23 mouse cellular contexts compared by ENCODE assay signal in genomic region chr10:21128086-21128611, GRCm38 (mm10). TPM values are rescaled to one million over a fixed set of nuclear protein-coding genes. Genes with fewer than 3 reads are reported as not detected.
A peak's percentile ranks its signal among the peaks of the same experiment; 100 is the strongest.
DNase-seq lines count a peak whose midpoint lies in the region; ATAC-seq lines count a peak whose summit lies in the region.
"Had no signal": no experiment of that assay in that cellular context is flagged by ENCODE, and none has a peak within 500 bp of the region (broad histone marks: within the 10 kb centered on the region; RNA-seq: fewer than 3 reads in every experiment).

No protein-coding gene starts in this region.

- no peak overlapping the region for H3K4me3 ChIP-seq in heart, embryonic 15.5 days
- no peak overlapping the region for H3K4me3 ChIP-seq in kidney, embryonic 15.5 days (replicated peaks)
- no peak overlapping the region for H3K4me3 ChIP-seq in neural tube, embryonic 15.5 days (replicated peaks)
- no peak overlapping the region for H3K4me3 ChIP-seq in forebrain, embryonic 13.5 days
- H3K4me3 ChIP-seq: embryonic facial prominence, embryonic 12.5 days; erythroblast, embryonic 14.5 days had no signal

- H3K9ac ChIP-seq in heart, embryonic 15.5 days: no peak overlapping the region
- H3K9ac ChIP-seq in kidney, embryonic 15.5 days: no peak overlapping the region
- H3K9ac ChIP-seq in neural tube, embryonic 15.5 days (replicated peaks): no peak overlapping the region
- no peak overlapping the region for H3K9ac ChIP-seq in forebrain, embryonic 13.5 days
- H3K9ac ChIP-seq: embryonic facial prominence, embryonic 12.5 days had no signal

- H3K9me3 ChIP-seq in heart, embryonic 15.5 days (replicated peaks): no peaks in the 10 kb centered on the region
- no peaks in the 10 kb centered on the region for H3K9me3 ChIP-seq in kidney, embryonic 15.5 days (replicated peaks)
- no peaks in the 10 kb centered on the region for H3K9me3 ChIP-seq in neural tube, embryonic 15.5 days (replicated peaks)
- no peaks in the 10 kb centered on the region for H3K9me3 ChIP-seq in forebrain, embryonic 13.5 days (replicated peaks)
- H3K9me3 ChIP-seq: embryonic facial prominence, embryonic 12.5 days; G1E had no signal

- 0 out of 2 replicates have a peak overlapping the region, but pooled peaks have one; percentile 11 for H3K4me2 ChIP-seq in heart, embryonic 15.5 days
- H3K4me2 ChIP-seq in kidney, embryonic 15.5 days: no peak overlapping the region
- H3K4me2 ChIP-seq in neural tube, embryonic 15.5 days: no peak overlapping the region
- no peak overlapping the region for H3K4me2 ChIP-seq in forebrain, embryonic 13.5 days
- H3K4me2 ChIP-seq: embryonic facial prominence, embryonic 12.5 days had no signal

- H3K36me3 ChIP-seq in heart, embryonic 15.5 days: no peaks in the 10 kb centered on the region
- H3K36me3 ChIP-seq in kidney, embryonic 15.5 days: no peaks in the 10 kb centered on the region
- H3K36me3 ChIP-seq in neural tube, embryonic 15.5 days: no peaks in the 10 kb centered on the region
- H3K36me3 ChIP-seq in forebrain, embryonic 13.5 days (ENCODE audit: poor library complexity, severe bottlenecking): peaks cover 27% of the 10 kb centered on the region
- H3K36me3 ChIP-seq: embryonic facial prominence, embryonic 12.5 days had no signal

- no peak; the same call in 1 of the 2 replicates for ATAC-seq in heart, embryonic 15.5 days (replicated peaks; ENCODE audit: insufficient number of reproducible peaks, insufficient read depth, low FRiP score, low read depth)
- peak; percentile 49; the same call in 1 of the 2 replicates for ATAC-seq in kidney, embryonic 15.5 days (replicated peaks; ENCODE audit: low FRiP score)
- peak; percentile 28; the same call in 1 of the 2 replicates for ATAC-seq in neural tube, embryonic 15.5 days (ENCODE audit: low FRiP score)
- ATAC-seq in forebrain, embryonic 13.5 days: no peak
- ATAC-seq: CD4-positive, CD25-positive, alpha-beta regulatory T cell, adult 4 months; forebrain, embryonic 14.5 days had no signal

- WGBS in heart, embryonic 15.5 days: 63% methylated on average over 5 of the region's 5 CpGs
- WGBS in kidney, embryonic 15.5 days: 79% methylated on average over 5 of the region's 5 CpGs
- 79% methylated on average over 5 of the region's 5 CpGs for WGBS in neural tube, embryonic 15.5 days
- WGBS in forebrain, embryonic 13.5 days: 86% methylated on average over 5 of the region's 5 CpGs

- DNase-seq in heart, postnatal 36 days: no peak
- no peak for DNase-seq in kidney, postnatal 36 days
- no peak for DNase-seq in neural tube, embryonic 10.5 days (ENCODE audit: extremely low spot score, low spot score)
- no peak for DNase-seq in spleen, adult 12 weeks (ENCODE audit: low spot score)
- DNase-seq: adrenal gland, adult 2 months; cerebellum, adult 8-10 months; gastrocnemius, postnatal 10 days; heart, adult 18-20 months; heart, postnatal 14 days; midbrain, embryonic 14.5 days; spleen, adult 18-20 months; thymus, adult 18-20 months had no signal

- no peaks in the 10 kb centered on the region for H3K27me3 ChIP-seq in heart, embryonic 15.5 days
- no peaks in the 10 kb centered on the region for H3K27me3 ChIP-seq in kidney, embryonic 15.5 days
- H3K27me3 ChIP-seq in neural tube, embryonic 15.5 days (replicated peaks): no peaks in the 10 kb centered on the region
- H3K27me3 ChIP-seq in forebrain, embryonic 13.5 days: no peaks in the 10 kb centered on the region
- H3K27me3 ChIP-seq: embryonic facial prominence, embryonic 12.5 days had no signal

- no peaks in the 10 kb centered on the region for H3K4me1 ChIP-seq in heart, embryonic 15.5 days (replicated peaks)
- H3K4me1 ChIP-seq in kidney, embryonic 15.5 days: no peaks in the 10 kb centered on the region
- no peaks in the 10 kb centered on the region for H3K4me1 ChIP-seq in neural tube, embryonic 15.5 days
- H3K4me1 ChIP-seq in forebrain, embryonic 13.5 days: no peaks in the 10 kb centered on the region
- H3K4me1 ChIP-seq: embryonic facial prominence, embryonic 12.5 days had no signal

- H3K27ac ChIP-seq in heart, embryonic 15.5 days: no peak overlapping the region
- H3K27ac ChIP-seq in kidney, embryonic 15.5 days: no peak overlapping the region
- H3K27ac ChIP-seq in neural tube, embryonic 15.5 days (replicated peaks): no peak overlapping the region
- no peak overlapping the region for H3K27ac ChIP-seq in forebrain, embryonic 13.5 days
- H3K27ac ChIP-seq: embryonic facial prominence, embryonic 12.5 days; kidney, postnatal 0 days; macrophage had no signal

- intact Hi-C loops in heart, postnatal 36 days (cut with DNase I): no loop called here

RNA-seq across cellular contexts. Expression of gene Myb, which starts 32.6 kb away (rescaled TPM):
- 1.6 and 9.4 TPM in 2 replicates for polyA plus RNA-seq in heart, embryonic 15.5 days (2015; fragmentation: Nextera tagmentation; extraction: Ambion mirVana)
- not detected for total RNA-seq in heart, postnatal 36 days (2021)
- polyA plus RNA-seq in kidney, embryonic 15.5 days (2015; fragmentation: Nextera tagmentation; extraction: Ambion mirVana): 5.2 and 5.5 TPM in 2 replicates
- polyA plus RNA-seq in neural tube, embryonic 15.5 days (2015; fragmentation: Nextera tagmentation; extraction: Ambion mirVana): 1.8 and 15.2 TPM in 2 replicates
- 5.6 and 6.2 TPM in 2 replicates for polyA plus RNA-seq in forebrain, embryonic 13.5 days (2015; fragmentation: Nextera tagmentation; extraction: Ambion mirVana)

Comparison
In these comparisons a context has a peak if more than half of its experiments do, and no peak if none do; other contexts are left out.
1. ATAC-seq: peak in kidney, embryonic 15.5 days (single experiment) and neural tube, embryonic 15.5 days (single experiment); none in heart, embryonic 15.5 days (single experiment) and forebrain, embryonic 13.5 days (single experiment).